Mouse (Mus musculus): ENCODE measurements around the gene Cd9.

The Cd9 gene

DNA sequence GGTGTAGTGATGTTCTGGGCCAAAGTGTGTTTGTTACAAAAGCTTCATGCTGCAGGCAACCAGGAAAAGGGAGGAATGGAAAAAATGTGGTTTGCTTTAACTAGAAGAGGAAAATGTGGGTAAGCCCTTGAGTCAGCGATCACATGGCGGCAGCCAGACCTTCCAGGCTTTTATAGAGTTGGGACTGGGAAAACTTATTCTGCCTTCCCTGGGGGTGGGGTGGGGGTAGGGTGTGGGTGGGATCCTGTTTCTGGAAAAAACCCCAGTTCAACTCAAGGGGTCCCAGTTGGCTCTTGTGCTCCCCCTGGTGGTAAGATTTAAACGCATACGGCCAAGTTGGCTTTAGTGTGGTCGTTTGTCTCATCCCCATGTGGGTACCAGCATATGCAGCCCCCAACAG is 3.5 kb upstream of the Cd9 start:
- WGBS: 46% methylated on average over 5 of the region's 5 CpGs

DNA sequence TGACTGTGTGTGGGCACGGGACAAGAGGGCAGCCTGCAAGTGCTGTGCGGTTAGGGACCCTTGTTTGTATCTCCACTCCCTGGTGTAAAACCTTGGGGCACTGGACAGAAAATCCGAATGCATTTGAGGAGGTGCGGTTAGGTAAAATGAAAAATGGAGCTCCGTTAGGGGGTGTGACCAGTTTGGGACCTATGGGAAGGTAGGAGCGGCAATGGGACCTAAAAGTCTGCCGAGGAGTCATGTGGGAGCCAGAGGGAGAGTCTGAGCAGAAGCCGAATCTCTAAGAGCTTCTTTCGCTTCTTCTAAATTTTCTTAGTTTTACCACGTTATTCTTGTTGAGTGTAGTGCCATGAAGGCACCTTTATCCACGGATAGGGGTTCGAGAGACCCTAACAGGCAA is 1.8 kb upstream of the Cd9 start:
- WGBS: 95% methylated on average over 12 of the region's 12 CpGs

DNA sequence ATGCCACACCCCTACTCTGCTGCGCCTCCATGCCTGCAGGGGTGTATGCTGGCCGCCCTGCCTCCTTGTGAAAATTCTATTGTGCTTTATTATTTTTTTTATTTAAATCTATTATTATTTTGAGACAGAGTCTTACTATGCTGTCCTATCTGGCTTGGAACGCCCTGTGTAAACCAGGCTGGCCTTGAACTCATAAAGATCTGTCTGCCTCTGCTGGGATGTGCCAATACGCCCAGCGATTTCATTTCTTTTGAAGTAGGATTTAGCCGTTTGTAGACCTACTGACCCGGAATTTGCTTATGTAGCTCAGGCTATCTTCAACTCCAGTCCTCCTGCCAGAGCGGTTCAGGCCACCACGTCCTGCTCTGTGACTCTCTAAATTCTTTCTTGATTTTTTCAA is 770 bp upstream of the Cd9 start:
- WGBS: 88% methylated on average over 9 of the region's 9 CpGs

DNA sequence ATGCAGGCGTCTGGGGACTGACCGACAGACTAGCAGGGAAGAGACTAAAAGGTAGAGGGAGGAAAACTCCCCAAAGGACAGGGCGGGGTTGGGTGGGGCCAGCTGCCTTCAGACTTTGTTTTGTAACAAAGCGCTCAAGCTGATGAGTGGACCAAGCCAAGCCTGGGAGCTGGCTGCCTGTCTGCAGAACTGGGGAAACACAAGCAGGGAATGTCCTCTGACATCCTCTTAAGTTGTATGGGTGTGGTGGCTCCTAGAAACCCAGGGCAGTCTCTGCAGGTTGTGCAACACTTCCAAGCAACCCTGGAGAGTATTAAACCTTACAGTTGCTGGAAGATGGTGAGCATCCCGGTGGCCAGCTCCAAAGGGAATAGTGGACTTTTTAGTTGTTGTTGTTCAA is 1.4 kb downstream of the Cd9 start:
- WGBS: 71% methylated on average over 5 of the region's 5 CpGs

DNA sequence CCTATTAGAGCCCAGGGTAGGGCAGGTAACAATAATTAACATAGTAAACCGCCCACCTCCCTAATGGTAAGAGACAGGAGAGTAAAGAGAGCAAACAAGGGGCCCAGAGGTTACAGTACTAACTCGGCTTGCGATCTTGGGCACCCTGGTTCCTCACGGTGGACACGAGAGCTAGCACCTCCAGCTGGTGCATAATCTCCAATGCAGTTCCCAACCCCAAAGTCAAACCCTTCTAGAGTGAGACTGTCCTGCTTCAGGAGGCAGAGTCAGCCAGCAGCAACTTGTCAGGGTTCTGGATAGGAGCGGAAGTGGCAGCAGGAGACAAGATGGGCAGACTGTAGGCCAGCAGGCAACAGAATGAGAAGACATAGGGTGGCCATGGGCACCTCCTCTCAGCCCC is 1.9 kb downstream of the Cd9 start:
- 84% methylated on average over 6 of the region's 6 CpGs for WGBS

DNA sequence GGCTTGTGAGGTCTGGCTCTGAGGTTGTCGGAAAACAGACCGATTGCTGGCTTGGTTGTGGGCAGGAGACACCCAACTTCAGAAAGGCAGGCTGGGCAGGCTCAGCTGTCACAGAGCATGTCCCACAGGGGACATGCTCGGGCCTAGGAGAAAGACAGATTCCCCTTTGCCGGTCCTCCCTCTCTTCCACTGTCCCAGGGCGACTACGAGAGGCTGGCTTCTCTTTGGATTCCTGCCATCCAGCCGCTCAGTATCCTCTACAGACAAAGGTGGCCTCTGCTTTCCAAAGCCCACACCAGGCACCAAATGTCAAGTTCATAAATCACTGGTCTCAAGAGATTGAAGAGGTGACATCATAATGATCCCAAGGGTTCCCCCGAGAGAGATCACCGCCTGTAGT is 2.6 kb downstream of the Cd9 start:
- WGBS: 75% methylated on average over 9 of the region's 9 CpGs

DNA sequence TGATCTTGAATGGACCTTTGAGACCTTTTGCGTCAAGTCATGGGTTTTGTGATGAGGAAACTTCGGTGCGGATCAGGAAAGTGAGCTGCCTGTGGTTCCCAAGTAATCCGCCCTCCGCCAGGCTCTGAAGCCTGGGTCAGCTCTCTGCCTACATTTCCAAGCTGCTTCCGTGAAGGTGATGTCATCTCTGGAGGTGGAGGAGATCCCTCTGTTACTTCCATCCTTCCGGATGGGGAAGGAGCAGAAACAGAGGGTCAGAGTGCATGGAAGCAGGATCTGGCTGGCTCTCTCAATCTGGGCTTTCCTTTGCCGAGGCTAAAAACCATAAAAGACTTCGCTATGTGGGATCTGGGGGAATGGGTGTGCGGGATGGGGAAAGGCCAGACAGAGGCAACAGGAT is 3.2 kb downstream of the Cd9 start:
- WGBS: 85% methylated on average over 10 of the region's 10 CpGs

DNA sequence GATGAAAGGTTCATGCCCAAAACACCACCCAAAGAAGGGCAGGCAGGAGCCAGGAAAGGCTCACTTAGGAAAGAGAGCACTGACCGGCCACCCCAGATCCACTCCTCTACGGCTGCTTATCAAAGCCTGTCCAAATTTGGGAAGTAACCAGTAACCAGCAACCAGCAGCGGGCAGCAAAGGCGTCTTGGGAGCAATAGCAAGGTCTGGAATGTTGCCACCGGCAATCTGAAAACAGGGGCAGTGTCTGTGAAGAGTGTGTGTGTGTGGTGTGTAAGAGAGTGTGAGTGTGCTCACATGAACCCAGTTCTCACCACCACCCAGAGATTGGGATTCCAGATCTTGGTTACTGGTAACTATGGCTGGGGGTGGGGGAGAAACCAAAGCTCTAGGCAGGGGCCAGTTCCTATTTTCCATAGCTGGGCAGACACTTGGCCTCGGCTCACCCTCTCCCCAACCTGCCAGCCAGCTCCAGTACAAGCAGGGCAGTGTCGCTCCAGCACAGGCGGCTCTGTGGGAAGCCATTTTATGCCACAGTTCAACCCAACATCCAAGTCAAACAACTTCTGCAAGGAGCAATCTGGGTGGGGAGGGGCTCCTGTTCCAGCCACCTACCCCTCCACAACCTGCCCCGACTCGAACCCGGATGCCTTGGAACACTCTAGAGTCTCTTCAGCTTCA is 4.6 kb downstream of the Cd9 start:
- WGBS: 70% methylated on average over 11 of the region's 11 CpGs

DNA sequence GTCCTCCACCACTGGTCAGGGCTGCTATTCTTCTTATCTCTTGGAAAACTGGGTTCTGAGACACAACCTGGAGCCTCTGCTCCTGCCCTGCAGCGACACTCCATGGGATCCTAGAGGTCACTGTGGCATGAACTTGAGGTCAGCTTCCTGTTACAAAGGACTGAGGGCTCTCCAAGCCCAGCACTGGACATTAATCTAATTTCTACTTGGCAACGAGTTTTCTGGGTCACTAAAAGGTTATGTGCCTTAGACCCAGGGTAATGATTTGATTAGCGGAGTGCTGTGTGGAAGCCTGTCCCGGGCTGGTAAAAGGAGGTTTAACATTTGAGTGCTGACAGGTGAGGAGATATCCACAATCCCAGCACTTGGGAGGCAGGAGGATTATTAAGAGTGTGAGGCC is 9.0 kb downstream of the Cd9 start:
- 79% methylated on average over 4 of the region's 4 CpGs for WGBS

DNA sequence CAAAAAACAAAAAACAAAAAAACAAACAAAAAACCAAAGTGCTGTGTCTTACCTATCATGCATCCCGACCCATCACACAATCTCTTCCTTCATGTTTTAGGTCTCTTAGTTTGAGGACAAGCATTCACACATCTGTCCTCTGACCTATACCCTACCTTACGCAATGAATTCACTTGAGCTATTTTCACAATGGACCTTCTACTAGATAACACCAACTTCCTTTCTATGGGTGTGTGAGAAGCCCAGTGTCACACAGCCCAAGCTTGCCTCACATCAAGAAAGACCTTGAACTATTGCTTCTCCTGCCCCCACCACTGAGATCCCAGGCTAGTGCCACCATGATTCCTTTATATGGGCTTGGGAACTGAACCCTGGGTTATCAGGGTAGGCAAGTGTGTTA is 9.9 kb downstream of the Cd9 start:
- 93% methylated on average over 2 of the region's 2 CpGs for WGBS

DNA sequence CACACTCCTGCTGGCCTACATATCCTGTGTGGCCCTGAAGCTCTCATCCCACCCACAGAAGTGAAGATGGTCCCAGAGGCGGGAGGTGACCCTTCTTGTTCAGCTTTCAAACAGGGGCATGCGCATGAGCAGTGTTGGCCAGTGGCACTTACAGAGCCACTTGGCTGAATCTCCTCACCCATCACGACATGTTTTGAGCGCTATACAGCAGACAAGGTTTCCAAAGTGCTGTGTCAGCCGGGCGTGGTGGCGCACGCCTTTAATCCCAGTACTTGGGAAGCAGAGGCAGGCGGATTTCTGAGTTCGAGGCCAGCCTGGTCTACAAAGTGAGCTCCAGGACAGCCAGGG is 10.3 kb downstream of the Cd9 start:
- 93% methylated on average over 10 of the region's 10 CpGs for WGBS

DNA sequence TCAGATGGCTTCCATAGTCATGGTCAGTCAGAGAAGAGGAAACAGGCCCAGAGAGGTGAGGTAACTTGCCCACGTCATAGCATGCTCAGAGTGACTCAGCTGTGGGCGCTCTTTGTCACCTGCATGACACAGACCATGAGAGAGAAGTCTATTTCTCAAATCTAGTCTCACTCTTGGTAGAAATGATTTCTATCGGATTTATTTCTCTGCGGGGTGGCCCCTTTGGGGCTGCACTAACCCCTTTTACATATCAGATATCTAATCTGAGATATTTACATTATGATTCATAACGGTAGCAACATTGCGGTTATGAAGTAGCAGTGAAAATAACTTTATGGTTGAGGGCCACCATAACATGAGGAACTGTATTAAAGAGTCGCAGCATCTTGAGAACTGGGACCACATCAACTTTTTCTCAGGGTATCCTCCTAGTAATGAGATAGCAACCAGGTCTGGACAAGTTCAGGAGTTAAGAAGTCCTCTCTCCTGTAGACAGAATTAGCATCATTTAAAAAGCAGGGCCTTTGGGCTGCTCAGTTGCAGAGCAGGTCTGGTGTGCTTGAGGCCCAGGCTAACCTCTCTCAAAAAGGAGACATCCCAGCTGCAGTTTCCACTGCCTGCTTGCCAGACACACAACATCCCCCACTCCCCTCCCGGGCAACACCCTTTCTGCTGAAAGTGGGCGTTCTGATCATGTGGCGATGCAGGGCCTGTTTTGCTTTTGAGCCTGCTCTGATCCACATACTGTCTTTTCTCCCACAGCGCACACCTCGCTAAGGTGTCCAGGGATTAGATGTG is 10.9 kb downstream of the Cd9 start:
- WGBS: 85% methylated on average over 12 of the region's 12 CpGs

DNA sequence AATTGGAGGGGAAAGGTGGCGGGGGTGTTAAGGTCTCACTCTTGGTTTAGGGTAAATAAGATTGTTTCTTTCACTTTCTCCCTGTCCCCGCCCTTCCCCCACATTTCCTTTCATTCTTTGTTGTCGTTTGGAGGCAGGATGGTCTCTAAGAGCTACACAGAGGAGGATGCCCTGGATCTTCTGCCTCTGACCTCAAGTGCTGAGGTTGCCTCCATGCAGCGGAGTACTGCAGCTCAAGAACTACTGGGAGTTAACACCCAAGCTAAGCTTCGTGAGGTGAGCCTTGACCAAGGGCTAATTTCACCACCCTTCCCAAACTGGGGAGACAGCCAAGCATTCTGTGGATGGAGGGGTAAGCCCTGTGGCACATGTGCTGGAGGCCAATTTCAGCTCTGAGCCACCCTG is 12.2 kb downstream of the Cd9 start:
- WGBS: 61% methylated on average over 5 of the region's 5 CpGs

DNA sequence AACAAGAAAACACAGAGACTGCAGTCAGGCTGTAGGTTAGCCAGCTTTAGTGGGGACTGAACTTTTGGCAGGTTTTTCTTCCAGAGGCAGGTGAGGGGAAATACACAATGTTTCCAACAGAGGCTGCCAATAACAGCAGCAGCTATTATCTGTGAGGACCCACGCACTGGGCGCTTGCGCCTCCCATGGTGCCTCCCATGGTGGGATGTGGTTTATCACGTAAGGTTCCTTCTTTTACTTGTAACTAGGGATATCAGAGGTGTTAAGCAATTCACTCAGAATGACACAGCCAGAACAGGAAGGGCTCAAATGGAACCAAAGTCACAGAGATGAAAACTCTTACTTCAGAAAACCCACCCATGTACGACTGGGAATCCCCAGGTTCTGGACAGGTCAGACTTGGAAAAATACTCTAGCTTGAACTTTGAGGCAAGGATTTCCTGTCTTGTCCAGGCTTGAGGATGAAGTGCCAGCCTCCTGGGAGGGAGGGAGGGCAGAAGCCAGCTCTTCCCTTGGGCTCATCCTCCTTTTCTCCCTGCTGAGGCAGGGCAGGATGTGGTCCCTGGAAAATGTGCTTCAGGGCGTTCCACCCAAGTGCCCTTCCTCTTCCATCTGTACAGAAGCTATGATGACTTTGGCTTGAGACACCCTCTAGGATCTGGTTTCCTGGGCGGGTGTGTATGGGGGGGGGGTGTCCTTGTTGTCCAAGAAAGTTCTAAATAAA is 12.8 kb downstream of the Cd9 start:
- WGBS: 67% methylated on average over 7 of the region's 7 CpGs

DNA sequence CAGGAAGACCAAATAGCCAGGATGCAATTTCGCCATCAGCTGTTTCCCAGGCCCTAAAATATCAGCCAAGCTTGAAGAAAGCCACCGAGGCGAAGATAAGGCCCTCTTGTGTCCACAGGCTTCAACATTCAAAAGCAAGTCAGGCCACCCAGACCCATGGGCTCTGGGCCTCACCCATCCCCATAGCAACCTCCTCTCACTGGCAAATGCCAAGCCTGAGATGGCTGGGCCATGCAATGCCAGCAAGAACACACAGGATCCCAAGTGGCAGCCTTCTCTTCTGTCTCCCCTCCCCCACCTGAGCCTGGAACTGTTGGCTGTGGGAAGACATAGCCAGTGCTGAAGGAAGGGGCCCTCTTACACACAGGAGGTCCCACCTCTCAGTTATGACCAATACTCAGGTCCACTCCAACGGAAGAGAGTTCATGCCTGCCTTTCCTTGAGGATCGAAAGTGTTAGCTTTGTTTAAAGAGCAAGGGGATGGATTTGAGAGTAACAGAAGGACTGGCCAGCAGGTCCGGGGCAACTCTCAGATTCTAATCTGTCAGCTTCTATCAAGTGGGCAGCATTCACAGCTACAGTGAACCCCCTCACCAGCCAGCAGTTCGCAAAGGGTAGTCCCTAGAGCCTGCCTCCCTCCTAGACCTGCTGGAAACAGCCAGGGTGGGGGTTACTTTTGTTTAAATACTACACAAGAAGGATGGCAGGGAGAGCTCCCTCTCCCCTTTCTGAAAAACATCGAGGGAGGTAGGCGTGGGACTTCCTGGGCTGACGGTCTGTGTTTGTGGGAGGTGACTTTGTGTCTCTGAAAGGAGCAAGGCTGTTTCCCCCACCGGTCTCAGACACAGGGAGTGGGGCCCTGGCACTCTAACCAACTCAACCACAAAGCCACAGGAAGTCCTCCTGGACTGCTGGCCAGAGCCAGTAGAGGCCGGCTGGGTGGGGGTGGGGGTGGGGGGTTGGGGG is 13.9 kb downstream of the Cd9 start:
- WGBS: 32% methylated on average over 12 of the region's 12 CpGs

DNA sequence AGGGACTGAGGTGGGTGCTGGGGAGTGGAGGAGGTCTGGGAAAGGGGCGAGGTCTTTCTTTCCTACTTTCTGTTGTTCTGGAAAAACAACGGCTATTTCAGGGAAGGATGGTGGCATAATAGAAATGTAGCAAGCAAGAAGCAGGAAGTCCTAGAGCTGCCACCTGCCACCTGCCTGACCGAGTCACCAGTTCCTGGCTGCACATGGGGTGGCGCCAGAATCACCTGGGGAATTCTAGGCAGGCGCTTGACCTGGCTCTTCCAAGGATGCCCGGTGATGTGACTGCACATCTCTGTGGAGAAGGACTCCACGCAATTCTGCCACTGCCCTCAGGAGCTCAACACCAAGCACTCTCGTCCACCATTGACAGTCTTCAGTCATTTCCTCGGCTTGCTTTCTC is 15.2 kb downstream of the Cd9 start:
- WGBS: 92% methylated on average over 9 of the region's 9 CpGs

DNA sequence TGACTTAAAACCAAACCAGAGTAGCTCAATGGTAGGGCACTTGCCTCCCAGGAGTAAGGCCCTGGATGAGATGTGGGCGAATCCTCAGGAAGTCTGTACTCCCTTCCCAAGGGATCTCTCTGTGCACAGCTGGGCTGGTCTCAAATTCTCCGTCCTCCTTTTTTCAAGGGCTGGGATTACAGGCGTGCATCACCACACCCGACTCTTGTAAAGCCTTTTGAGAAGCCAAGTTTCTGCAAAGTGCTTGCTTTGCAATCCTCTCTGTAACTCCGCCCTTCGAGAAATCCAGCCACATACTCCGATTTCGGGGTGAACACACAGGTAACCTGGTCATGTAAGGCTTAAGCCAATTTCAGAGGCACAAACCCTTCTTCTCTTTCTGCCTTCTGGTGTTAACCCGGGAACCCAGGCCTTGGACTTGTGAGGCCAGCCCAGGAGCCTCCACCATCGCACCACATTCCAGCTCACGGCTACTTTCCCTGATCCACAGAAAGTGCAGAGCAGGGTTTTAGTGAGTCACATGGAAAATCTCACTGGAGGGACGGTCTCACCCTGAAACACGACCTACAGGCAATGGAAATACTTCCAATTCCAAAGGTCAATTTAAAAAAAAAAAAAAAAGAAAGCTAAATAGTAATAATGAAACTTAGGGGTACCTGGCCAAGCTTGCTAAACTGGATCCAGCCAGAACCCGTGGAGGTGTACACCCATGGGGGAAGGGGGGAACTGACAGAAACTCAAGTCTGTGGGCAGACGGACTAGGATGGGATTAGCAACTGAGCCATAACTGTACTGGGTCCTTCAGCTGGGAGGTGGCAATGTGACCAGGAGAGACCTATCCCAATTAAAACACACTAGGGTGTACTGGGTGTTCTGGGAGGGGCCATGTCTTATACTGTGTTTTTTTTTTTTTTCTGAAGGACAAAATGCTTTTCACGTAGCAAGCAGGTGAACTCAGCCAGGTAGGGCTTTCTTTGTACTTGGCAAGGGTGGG is 16.2 kb downstream of the Cd9 start:
- 90% methylated on average over 16 of the region's 16 CpGs for WGBS

DNA sequence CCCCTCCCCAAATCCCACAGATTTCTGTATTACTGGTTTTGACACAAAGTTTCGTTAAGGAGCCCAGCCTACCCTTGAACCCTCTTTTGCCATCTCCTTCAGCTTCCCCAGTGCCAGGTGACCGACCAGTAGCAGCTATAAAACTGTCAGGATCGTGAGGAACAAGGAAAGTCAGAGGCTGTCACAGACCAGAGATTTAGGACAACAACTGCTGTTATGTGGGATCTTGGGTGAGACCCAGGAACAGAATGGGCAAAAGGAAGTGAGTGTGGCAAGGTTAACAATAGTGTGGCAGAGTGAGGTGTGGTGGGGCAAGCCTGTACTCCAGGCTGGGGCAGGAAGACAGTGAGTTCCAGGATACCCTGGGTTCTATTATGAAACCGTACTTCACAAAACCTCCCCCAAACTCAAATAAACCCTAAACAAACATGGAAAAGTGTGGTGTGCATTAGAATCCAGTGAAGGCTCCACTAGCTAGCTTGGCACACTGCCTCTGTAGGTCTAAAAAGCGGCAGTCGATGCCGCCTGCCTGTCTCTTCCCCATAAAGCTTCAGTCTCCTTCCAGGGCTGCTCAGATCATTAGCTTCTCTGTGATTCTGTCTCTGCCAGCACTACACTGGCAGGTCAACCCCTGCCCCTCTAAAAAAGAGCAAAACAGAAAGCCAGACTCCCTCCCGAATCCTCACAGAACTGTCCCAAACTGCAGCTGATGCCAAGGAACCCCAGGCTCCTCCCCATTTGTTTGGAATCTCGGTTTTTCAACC is 17.6 kb downstream of the Cd9 start:
- WGBS: 62% methylated on average over 9 of the region's 9 CpGs

DNA sequence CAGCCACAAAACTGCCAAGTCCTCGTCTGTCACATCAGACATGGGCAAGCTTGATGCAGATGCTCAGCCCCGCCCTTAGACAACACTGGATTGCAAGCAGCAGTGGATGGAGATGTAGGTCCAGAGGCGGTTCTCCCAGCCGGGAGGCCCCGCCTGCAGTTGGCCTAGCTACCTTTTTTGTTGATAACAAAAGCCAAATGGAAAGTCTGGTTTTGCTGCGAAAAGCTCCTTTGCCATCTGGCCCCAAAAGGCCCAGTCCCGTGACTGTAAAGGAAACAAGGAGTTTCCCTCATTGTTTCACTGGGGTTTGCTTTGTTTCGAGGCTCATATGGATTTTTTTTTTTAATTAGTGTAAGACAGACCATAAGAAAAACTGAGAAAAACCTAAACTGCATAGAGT is 18.5 kb downstream of the Cd9 start:
- 65% methylated on average over 8 of the region's 8 CpGs for WGBS

DNA sequence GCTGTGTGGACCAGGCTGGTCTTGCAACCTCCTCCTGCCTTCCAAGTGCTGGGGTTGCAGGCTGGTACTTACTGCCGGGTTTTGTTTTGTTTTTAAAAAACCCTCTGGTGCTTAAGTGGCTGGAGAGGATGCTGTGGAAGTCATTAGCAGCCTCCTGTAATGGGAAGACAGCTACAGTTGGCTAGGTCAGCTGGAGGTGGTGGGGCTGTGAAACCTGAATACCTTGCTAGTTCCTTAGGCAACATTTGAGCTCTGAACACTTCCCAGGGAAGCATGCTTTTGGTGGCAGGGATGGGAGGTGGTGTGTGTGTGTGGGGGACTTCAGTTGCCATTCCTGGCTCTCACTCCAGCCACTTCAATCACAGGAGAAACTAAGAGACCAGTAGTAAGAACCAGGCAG is 19.4 kb downstream of the Cd9 start:
- WGBS: 54% methylated on average over 1 of the region's 1 CpGs

All from cerebral cortex, adult 2 months (tissue).